Mouse (Mus musculus) gastrocnemius, postnatal 4 days (tissue): ENCODE measurements at regions not wholly inside any gene's neighbourhood (a gene's known extent, or its start where the extent isn't known, plus 50 kb on each side); places are given as distances from the start of the nearest gene placed in this dataset.

ENCODE experiments used
- DNase-seq, 2 experiments: peaks; one replicate each; pipeline ENCODE4 v3.0.0; 2021 to 2022; ENCODE audit warnings: low spot score in 2 of 2, mixed read lengths in 2 of 2

DNA sequence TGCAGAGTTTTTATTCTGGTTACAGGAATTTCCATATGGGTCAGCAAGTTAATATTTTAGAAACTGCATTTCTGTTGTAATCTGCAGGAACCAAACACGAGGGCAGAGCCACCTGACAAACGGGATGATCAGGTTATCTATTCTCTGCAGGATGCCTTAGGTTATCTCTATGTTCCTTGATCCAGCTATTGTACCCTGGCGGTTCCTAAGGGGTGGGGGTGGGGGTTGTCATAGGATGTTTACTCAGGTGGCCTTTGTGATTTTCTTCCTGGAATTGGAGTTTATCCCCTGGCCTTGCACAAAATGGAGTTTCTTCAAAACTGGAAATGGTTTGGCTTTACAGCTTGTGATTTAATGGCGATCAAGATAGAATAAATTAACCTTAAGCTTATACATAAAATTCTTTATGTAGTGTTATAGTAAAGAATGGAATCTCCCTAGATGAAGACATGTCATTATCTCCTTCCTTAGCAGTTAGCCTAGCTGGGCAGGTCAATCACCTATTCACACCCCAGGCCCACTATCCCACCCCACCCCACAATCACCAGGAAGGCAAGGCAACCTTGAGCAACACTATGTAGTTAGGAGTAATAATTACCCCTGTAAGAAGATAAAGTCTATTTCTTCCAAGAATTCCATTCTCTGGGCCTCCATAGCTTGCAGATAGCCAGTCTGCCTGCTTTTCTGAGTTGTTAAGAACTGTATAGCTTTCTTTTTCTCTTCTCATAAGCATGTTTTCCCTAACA, 192.3 kb upstream of the B430218F22Rik start:
- DNase-seq: no peak

DNA sequence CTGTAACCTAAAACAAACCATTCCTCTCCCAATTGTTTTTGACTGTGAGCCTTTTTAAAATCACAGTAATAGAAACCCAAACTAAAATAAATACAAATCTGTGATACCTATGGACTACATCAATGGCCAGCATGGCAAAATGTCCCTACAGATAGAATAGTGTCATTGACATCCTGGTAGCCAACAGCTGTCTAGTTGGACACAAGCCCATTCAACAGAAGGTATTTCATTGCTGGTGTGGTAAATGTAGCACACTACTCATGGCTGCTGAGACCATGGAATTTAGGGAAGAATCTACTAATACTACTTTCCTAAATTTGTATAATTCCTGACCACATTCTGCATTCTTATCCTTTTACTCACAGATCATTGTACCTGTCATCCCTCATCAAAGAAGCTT, 178.3 kb upstream of the B430218F22Rik start:
- no peak for DNase-seq

DNA sequence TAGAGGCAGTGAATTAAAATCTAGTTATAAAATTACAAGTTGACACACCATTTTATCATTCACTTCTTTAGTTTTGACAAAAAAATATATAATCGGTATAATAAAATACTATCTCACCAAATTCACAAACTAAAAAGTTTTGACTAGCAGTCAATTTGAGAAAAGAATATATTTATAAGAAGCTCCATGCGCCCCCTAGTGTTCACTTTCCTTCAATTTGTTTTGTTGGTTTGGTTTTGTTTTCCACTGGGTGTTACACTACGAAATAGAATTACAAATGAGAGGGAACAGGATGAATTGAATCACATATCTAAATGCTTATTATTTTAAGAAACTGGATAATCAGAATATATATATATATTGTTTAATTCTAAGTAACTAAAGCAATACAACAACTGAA, 159.1 kb upstream of the B430218F22Rik start:
- peak in 1 of 2 experiments; percentile 11 for DNase-seq

DNA sequence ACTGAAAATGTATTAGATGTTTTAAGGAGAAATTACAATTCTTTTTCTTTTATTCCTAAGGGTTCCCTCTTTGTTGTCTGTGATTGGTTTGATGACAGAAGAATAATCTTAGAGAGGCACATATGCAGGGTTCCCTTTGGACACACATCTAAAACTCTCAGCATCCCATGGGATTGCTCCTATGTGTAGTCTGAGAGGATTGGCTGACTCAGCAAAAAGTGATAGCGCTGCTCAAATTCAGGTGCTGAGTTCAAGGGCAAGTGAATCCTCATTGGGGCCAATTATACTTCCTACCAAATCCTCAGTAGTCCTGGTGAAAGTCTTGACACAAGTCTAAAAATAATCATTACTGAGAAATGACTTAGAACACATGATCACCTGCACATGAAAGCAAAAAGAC, 148.5 kb upstream of the B430218F22Rik start:
- no peak for DNase-seq

DNA sequence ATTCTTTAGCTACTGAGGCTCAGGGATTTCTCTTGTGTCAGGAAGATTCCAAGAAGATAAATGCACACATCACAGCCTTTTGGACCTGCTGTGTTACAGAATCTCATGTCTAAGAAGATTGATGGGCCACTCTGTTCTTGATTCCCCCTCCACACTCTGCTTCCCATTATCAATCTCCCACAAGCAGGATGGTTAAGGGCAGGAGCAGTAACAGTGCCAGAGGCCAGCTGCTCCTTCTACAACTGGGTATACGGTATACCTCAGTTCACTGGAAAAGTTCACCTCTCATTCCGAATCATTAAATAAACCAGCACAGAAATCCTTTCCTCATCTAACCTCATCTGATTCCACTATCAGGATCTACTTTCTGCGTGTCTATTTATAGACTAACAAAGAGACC, 141.8 kb upstream of the B430218F22Rik start:
- DNase-seq: no peak

DNA sequence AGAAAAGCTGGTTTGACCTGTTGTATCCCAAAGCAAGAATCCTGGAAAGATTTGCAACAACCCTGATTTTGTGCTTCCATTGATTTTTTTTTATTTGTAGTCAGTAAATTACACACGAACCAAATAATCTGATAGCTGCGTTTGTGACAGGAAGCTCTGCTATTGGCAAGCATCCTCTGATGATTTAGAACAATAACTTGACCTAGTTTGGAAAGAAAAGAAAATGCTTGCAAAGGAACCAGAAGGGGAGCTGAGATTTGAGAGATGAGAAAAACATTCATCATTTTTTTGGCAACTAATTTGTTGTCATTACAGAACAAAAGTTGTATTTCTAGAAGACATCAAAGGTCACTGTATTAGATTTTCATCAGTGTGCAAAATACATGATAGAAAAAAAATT, 140.9 kb upstream of the B430218F22Rik start:
- DNase-seq: no peak

DNA sequence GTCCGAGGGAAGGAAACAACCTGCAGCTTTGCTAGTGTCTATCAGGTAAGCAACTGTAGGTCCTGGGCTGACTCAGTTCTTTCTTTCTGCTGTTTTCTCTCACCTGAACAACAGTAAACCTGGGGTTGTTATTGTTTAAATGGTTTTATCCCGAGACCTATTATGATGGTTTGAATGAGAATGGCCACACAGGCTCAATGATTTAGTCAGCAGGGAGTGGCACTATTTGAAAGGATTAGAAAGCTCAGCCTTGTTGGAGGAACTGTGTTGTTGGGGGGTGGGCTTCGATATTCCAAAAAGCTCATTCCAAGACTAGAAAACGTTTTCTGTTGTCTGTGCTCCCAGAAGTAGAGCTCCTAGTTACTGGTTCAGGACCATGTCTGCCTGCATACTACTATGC, 126.8 kb upstream of the B430218F22Rik start:
- DNase-seq: no peak

DNA sequence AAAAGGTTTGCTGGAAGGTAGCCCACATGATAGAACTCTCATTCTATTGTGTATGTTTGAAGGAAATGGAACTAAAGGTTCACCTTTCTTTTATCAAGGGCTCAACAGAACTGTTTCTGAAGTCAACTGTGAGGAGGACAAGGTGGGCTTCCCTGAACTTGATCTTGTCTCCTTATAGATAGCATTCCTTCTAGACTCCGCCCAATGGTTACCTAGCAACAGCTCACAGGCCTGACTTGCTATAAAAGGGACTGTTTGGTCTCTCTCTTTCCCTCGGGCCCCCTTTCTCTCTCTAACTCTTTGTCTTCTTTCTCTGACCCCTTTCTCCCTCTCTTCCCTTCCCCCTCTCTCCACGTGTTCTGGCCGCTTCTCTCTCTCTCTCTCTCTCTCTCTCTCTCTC, 123.5 kb upstream of the B430218F22Rik start:
- DNase-seq: no peak

DNA sequence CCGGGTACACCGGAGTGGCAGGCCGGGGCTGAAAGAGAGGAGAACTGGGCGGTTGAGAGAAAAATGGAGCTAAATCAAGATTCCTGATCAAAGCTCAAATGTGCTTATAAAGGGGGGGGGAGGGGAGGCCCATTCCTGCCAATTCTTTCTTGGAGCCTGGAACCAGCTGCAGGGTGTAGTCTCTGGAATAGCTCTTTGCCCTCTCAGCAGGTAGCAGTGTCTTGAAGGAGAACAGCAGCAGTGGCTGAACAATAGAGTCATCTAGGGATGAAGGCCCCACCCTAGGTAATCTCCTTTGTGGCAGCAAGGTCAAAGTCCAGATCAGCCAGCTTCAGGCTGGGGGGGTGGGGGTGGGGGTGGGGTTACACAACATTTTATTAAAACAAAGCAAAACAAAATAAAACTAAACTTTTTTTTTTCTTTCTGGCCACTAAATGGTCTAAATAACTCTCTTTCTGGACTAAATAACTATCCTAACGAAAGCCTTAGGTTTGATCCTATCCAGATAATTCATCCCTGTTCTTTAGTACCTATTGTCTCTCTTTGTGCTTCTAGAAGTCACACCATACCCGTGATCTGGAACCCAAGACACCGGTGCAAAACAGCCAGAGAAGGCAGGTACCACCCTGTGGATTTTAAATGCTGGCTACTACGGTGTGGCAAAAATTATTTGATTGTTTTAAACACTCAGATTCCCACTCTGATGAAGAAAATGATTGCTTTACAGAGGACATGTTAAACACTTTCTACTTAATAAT, 120.5 kb upstream of the B430218F22Rik start:
- no peak for DNase-seq

DNA sequence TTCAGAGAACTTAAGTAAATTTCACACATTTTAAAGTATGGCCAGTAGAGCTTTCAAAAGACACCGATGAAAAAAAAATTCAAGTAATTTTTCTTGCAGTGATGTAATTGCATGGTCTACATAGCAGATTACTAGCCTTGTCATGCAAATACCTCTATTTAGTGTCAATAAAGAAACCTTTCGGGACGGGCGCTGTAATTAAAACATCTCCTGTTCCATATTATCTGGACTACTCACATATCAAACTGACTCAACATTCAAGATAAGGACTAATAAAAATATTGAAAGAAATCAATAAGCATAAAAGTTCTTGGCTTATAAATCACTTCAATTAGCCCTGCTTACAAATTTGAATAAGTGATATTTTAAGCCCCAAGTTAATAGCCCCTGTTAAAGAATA, 113.5 kb upstream of the B430218F22Rik start:
- no peak for DNase-seq

DNA sequence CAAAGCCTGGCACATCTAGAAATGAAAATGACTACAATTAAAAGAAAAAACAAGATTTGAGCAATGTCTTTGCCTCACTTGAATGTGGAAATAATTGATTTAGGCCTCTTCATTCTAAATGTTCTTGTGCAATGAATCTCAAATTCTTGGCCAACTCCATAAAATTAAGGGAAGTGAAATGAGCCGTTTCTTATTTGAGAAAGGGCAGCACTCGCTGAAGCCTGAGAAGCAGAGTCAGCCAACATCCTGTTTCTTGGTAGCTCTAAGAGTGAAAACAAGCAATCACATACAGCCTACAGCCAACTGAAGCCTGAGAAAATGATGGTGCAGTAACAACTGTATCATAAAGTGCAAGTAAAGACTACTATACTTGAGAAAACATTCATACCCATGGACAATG, 105.5 kb upstream of the B430218F22Rik start:
- no peak for DNase-seq

DNA sequence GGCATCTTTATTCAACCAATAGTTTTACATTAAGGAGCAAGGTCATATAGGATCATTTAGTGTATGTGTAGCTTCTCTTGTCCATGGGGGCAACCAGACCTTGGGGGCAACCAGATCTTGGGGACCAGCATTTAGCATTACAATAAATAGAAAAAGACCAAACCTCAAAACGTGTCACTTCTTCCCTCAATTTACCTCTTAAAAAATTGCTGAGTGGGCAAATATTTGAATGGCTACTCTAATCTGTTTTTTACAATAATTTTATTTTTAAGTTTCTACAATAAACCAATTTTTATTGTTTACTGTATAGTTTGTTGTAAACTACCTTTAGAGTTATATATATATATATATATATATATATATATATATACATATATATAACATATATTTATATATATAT, 92.7 kb upstream of the B430218F22Rik start:
- DNase-seq: no peak

DNA sequence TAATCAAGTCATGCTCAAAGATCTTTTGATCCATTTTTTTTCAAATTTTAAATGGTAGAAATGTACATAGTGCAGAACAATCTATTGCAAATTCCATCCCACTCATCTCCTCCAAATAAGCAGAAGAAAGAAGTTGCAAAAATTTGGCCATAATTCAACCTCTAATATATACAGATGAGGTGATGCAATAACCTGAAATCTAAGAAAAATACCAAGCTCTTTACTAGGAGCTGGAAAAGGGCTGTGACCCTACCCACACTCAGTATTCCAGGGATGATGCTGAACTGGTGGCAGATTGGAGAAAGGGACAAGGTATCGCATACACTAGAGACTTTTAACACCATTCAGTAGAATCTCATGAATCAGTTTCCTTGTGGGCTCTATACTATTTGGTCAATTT, 76.3 kb upstream of the B430218F22Rik start:
- no peak for DNase-seq

DNA sequence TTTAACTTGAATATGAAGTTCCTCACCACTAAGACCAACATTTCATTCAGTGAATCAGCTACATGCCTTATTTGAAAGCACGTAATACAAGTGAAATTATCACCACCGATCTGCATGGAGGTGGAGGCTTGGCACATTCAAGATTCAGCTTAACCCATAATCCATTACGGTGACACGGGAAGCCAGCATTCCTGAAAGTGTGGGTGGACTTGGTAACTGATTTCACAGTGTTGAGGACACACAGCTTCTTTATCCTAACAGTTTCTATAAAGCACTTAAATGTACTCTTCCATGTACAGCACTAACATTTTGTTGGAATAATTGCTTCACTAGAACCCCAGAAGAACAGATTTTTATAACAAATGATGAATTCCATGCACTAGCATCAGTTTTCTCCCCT, 72.8 kb upstream of the B430218F22Rik start:
- DNase-seq: no peak
